Mouse (Mus musculus) heart, adult 2 months (tissue): ENCODE data around the gene Rbm26. TPM values are rescaled to one million over a fixed set of nuclear protein-coding genes. Genes with fewer than 3 reads are reported as not detected.
A peak's percentile ranks its signal among the peaks of the same experiment; 100 is the strongest.

Experiments
- DNase-seq, 2 experiments: peaks; one replicate each; pipeline ENCODE4 v3.0.0; 2021
- H3K27ac ChIP-seq: fragments of 200-600 bp; 2 replicates; pipeline ENCODE4 v1.8.1; 2022
- H3K27me3 ChIP-seq: fragments of 200-500 bp; 2 replicates; pipeline ENCODE4 v1.6.1; 2012; ENCODE audit warnings: mild to moderate bottlenecking, low read length, inconsistent platforms, mixed read lengths; ENCODE audit not compliant: control insufficient read depth, insufficient read depth
- H3K36me3 ChIP-seq: fragments of 200-500 bp; 2 replicates; pipeline ENCODE4 v1.6.1; 2012; ENCODE audit warnings: low read length, inconsistent platforms; ENCODE audit not compliant: control insufficient read depth, insufficient read depth
- H3K4me1 ChIP-seq: fragments of 200-500 bp; 2 replicates; pipeline ENCODE4 v1.6.1; 2011; ENCODE audit warnings: low read length; ENCODE audit not compliant: control insufficient read depth, insufficient read depth
- H3K4me3 ChIP-seq: fragments of 200-600 bp; 2 replicates; pipeline ENCODE4 v1.8.1; 2022
- H3K79me2 ChIP-seq: fragments of 200-500 bp; replicated peaks from 2 replicates; pipeline ENCODE4 v1.6.1; 2012; ENCODE audit warnings: mild to moderate bottlenecking, inconsistent platforms, low read length, moderate library complexity, mixed read lengths; ENCODE audit not compliant: control insufficient read depth, insufficient read depth
- H3K9ac ChIP-seq: fragments of 200-500 bp; 2 replicates; pipeline ENCODE4 v1.6.1; 2012; ENCODE audit warnings: low read depth, mild to moderate bottlenecking, control low read depth, inconsistent platforms, low read length, mixed read lengths
- CTCF ChIP-seq: fragments of 200-600 bp; IDR thresholded peaks from 2 replicates; pipeline ENCODE4 v1.8.1; 2022; ENCODE audit warnings: antibody characterized with exemption, mild to moderate bottlenecking, moderate library complexity
- EP300 ChIP-seq: fragments of 200-500 bp; IDR thresholded peaks from 2 replicates; pipeline ENCODE4 v1.6.1; 2011; ENCODE audit warnings: low read depth, low read length, control low read depth; ENCODE audit not compliant: insufficient read depth
- POLR2A ChIP-seq: fragments of 200-500 bp; IDR thresholded peaks from 2 replicates; pipeline ENCODE4 v1.6.1; 2011; ENCODE audit warnings: mild to moderate bottlenecking, low read depth, low read length, control low read depth; ENCODE audit not compliant: insufficient read depth
- WGBS: fragments of 180-500 bp; shearing (Covaris S2); methylation state at CpG from one replicate; pipeline ENCODE4 v1.1.7; 2018; 5-methylcytosine and 5-hydroxymethylcytosine counted together
- intact Hi-C: fragments of 180-260 bp; cut with DNase I; formaldehyde crosslinking; loops from one replicate; pipeline ENCODE4 v1.15.1; 2025
- long read RNA-seq: library from polyadenylated mRNA; stranded (forward); transcript quantifications from one replicate; pipeline ENCODE4 v2.0.0, GENCODE M21; 2021
- polyA plus RNA-seq: library from polyadenylated mRNA; depleted of rRNA; stranded (reverse); fragments of >200 nt; gene quantifications from 2 replicates; pipeline ENCODE4 v1.2.3, GENCODE M21; 2012; rRNA removed
- total RNA-seq, 2 experiments: library from RNA; stranded (reverse); gene quantifications; 2 replicates each; pipeline ENCODE4 v1.2.3; 2021

The Rbm26 gene
- 10 to 100 TPM; 18.6 to 19.0 TPM for total RNA-seq
- polyA plus RNA-seq, result 6.9 and 9.8 TPM in 2 replicates
- long read RNA-seq, partial matches to known transcripts, result 8 of 12 reads
- long read RNA-seq, other reads (novel, unspliced or antisense), result 3 of 12 reads

DNA sequence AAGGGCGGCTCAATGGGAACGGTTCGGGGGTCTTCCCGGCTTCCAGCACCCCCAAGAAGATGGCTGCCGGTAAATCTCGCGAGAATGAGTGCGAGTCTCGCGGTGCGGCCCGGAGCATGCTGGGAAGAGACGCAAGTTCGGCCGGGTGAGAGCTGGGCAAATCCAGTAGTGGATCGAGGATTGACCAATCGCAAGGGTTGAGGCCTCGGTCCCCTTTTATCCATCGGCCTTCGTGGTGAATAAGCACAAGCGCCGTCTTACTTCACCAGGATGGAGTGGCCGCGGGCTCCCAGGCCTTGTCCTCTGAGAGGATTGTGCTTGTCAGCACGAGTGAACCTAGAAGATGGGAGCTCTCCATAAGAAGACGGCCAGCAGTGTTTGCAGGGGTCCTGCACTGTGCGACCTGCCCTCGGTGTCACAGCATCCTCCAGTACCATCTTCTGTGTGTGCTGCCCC, at the start of gene Rbm26:
TSS of gene Rbm26 (minus strand) at position 90 of the 456 bp plus-strand sequence.
- H3K9ac ChIP-seq, result peak within 1 kb of the TSS; percentile 80
- no peak for TF ChIP-seq CTCF
- 0 out of 2 replicates have a peak, but pooled peaks have one; percentile 17 for TF ChIP-seq EP300
- TF ChIP-seq POLR2A, result peak; percentile 92
- peaks cover 10% of the 10 kb centered on the region for H3K4me1 ChIP-seq
- H3K79me2 ChIP-seq, result peaks cover 9% of the 10 kb centered on the region
- WGBS, result 1% methylated on average over 28 of the region's 28 CpGs
- no peaks in the 10 kb centered on the region for H3K27me3 ChIP-seq
- H3K27ac ChIP-seq, result peak within 1 kb of the TSS; percentile 89
- intact Hi-C loops, result loop anchor here (2.0 to 5.0 kb wide), 2 partner anchors 82 to 555 kb away; partner anchors contain the start of gene Ndfip2
- H3K4me3 ChIP-seq, result peak within 1 kb of the TSS; percentile 86
- peaks cover 16% of the 10 kb centered on the region for H3K36me3 ChIP-seq
- peak; percentile 97 to 99 for DNase-seq

DNA sequence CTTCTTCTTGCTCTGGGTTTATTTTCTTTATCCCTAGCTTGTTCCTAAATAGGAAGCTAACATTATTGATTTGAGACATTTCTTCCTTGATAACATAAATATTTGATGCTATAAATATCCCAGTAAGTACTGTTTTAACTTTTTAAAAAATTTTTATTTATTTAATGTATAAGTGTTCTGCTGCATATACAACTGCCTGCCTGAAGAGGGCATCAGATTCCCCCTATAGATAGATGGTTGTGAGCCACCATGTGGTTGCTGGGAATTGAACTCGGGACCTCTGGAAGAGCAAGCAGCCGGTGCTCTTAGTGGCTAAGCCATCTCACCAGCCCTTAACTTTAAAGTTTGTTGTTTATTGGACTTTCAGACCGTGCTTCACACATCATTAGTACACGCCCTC, 48.7 kb upstream of the Rbm26 start:
- H3K9ac ChIP-seq, result no peak overlapping the region
- H3K36me3 ChIP-seq, result no peaks in the 10 kb centered on the region
- no peaks in the 10 kb centered on the region for H3K27me3 ChIP-seq
- WGBS, result 91% methylated on average over 4 of the region's 4 CpGs
- intact Hi-C loops, result no loop called here
- no peak for DNase-seq
- no peaks in the 10 kb centered on the region for H3K4me1 ChIP-seq
- no peaks in the 10 kb centered on the region for H3K79me2 ChIP-seq
- no peak overlapping the region for H3K4me3 ChIP-seq
- no peak overlapping the region for H3K27ac ChIP-seq
- TF ChIP-seq EP300, result no peak
- peak; percentile 36 for TF ChIP-seq CTCF
- no peak for TF ChIP-seq POLR2A

DNA sequence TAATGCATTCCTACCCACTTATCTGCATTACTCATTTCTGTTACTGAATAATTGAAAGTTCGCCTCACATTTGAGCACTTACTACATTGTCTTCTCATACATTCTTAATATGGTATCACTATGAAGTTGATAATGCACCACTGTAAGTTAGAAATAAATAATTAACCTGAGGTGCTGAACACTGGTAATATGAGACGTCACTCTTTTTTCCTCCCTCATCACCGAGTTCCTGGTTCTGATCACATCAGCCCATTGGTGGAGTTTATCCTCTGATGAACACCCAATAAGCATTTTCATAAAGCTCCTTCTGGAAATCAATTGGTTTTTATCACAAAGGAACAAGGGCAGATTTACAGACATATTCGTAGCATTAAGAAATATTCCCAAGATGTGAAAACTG, 45.1 kb upstream of the Rbm26 start:
- no peak overlapping the region for H3K4me3 ChIP-seq
- H3K4me1 ChIP-seq, result no peaks in the 10 kb centered on the region
- H3K27me3 ChIP-seq, result no peaks in the 10 kb centered on the region
- no peak overlapping the region for H3K9ac ChIP-seq
- no peaks in the 10 kb centered on the region for H3K36me3 ChIP-seq
- intact Hi-C loops, result no loop called here
- TF ChIP-seq CTCF (no peak), POLR2A (no peak), EP300 (no peak)
- no peak for DNase-seq
- H3K79me2 ChIP-seq, result no peaks in the 10 kb centered on the region
- no peak overlapping the region for H3K27ac ChIP-seq
- 74% methylated on average over 4 of the region's 4 CpGs for WGBS

DNA sequence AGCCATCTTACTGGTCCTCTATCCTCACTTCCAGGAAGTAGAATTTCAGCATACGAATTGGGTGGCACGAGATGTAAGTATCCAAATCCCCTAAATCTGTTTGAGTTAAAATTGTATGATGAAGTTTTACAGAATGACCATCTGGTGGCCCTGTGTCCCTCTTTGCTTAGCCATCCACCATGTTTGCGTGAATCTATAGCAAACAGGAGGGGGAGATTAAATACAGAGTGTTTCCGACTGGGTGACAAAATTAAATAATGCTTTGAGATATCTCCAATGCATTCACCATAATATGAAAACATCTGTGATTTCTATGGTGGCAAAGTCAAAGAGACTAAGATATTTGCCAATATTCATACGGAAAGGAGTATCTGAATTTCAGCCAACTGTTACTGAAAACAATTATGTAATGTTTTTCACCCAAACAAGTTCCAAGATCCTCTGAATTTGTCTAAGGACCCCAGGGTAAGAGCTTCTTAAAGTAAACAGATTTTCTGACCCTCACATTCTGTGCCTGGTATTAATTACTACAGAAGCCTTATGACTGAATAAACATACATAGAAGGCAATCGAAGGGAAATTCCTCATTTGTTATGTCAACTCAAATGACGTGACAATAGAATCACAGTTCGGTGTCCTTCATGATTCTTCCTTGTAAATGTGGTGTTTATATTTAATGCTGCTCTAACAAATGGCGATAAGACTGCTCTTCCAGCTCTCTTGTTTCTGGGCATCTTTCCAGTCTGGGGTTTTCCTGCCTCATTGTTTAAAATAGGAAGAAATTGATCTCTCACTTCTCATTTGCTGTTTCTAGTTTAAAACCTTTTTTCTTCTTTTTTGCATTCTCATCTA, 42.6 kb upstream of the Rbm26 start:
- H3K9ac ChIP-seq, result no peak overlapping the region
- H3K27ac ChIP-seq, result no peak overlapping the region
- TF ChIP-seq EP300 (no peak), CTCF (no peak)
- 39% methylated on average over 9 of the region's 9 CpGs for WGBS
- no peak overlapping the region for H3K4me3 ChIP-seq
- no peak for DNase-seq
- intact Hi-C loops, result no loop called here
- no peaks in the 10 kb centered on the region for H3K36me3 ChIP-seq
- no peaks in the 10 kb centered on the region for H3K4me1 ChIP-seq
- no peaks in the 10 kb centered on the region for H3K79me2 ChIP-seq
- no peaks in the 10 kb centered on the region for H3K27me3 ChIP-seq

DNA sequence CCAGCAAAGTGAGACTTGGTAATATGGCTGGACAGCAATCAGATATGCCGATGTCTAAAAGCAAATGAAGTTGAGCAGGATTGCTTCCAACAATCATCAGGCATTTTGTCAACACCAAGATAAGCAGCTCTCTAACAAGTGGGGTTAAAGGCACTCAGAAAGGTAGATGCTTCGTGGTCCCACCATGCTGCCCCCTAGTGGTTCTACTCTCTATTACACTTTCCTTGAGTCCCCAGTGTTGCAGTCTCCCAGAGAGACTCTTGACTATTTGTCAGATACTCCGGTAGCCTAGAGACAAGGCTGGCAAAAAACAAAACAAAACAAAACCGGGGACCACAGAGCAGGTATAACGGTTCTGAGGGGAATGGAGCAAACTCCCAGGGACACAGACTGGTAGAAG, 21.3 kb upstream of the Rbm26 start:
- intact Hi-C loops, result no loop called here
- Histone ChIP-seq H3K36me3 (no peaks in the 10 kb centered on the region), H3K79me2 (no peaks in the 10 kb centered on the region), H3K27ac (no peak overlapping the region), H3K27me3 (no peaks in the 10 kb centered on the region), H3K4me3 (no peak overlapping the region), H3K4me1 (no peaks in the 10 kb centered on the region), H3K9ac (no peak overlapping the region)
- no peak for TF ChIP-seq EP300
- peak; percentile 63 for TF ChIP-seq CTCF
- DNase-seq, result no peak
- WGBS, result 41% methylated on average over 5 of the region's 5 CpGs

DNA sequence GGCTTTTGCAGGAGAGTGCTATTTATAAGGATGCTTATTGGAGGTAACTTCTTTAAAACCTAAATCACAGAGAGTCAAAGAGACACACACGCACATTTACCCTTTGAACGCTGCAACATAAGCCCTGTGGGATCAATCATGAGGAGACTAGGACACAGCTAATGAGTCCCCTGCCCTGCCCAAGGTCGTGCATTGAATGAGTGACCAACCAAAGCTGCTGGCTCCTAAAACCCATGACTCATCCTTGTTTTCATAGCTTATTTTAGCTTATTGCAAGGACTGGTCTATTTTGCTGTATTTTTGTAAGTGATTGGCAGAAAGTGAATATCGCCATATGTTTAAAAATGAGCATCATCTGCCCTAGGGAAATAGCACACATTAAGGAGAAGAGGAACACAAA, 17.6 kb upstream of the Rbm26 start:
- no peak for DNase-seq
- Histone ChIP-seq H3K36me3 (no peaks in the 10 kb centered on the region), H3K4me3 (no peak overlapping the region), H3K27me3 (no peaks in the 10 kb centered on the region), H3K4me1 (no peaks in the 10 kb centered on the region), H3K9ac (no peak overlapping the region), H3K79me2 (no peaks in the 10 kb centered on the region), H3K27ac (no peak overlapping the region)
- 55% methylated on average over 4 of the region's 4 CpGs for WGBS
- TF ChIP-seq POLR2A, result no peak
- TF ChIP-seq CTCF, result no peak
- no peak for TF ChIP-seq EP300
- intact Hi-C loops, result no loop called here
